Mouse (Mus musculus) adrenal gland, adult 2 months (tissue): ENCODE results near the gene Grem1. TPM values are rescaled to one million over a fixed set of nuclear protein-coding genes. Genes with fewer than 3 reads are reported as not detected.

Experiments used
- DNase-seq: peaks from one replicate; pipeline ENCODE4 v3.0.0; 2021
- long read RNA-seq: library from polyadenylated mRNA; stranded (forward); transcript quantifications from one replicate; pipeline ENCODE4 v2.0.0, GENCODE M21; 2021
- polyA plus RNA-seq: library from polyadenylated mRNA; depleted of rRNA; stranded (reverse); fragments of >200 nt; gene quantifications from 2 replicates; pipeline ENCODE4 v1.2.3, GENCODE M21; 2012; rRNA removed
- total RNA-seq, 2 experiments: library from RNA; stranded (reverse); gene quantifications; 2 replicates each; pipeline ENCODE4 v1.2.3; 2021

Grem1 gene
- total RNA-seq (under 1 TPM; 0.20 to 0.86 TPM), polyA plus RNA-seq (not detected in 2 replicates)
- long read RNA-seq = 0 reads

- no peak for DNase-seq
Observed at GRCm38 (mm10) chr2:113758311-113759161, at the start of gene Grem1. Grem1 (minus strand) TSS chr2:113758646.

- peak; percentile 74 for DNase-seq
Observed at GRCm38 (mm10) chr2:113807640-113808039, 49.2 kb upstream of the Grem1 start.

GRCm38 (mm10) chr2:113806851-113807577 lies 48.6 kb upstream of the Grem1 start:
- DNase-seq = peak; percentile 76

GRCm38 (mm10) chr2:113805765-113806164 lies 47.3 kb upstream of the Grem1 start:
- DNase-seq = no peak

- DNase-seq = no peak
Observed at GRCm38 (mm10) chr2:113803753-113804152, 45.3 kb upstream of the Grem1 start.

- no peak for DNase-seq
Observed at GRCm38 (mm10) chr2:113800846-113801245, 42.4 kb upstream of the Grem1 start.

- DNase-seq = no peak
Observed at GRCm38 (mm10) chr2:113798605-113799004, 40.2 kb upstream of the Grem1 start.

- no peak for DNase-seq
Observed at GRCm38 (mm10) chr2:113795186-113795585, 36.7 kb upstream of the Grem1 start.

- DNase-seq = no peak
Observed at GRCm38 (mm10) chr2:113793521-113793920, 35.1 kb upstream of the Grem1 start.

- DNase-seq = no peak
Observed at GRCm38 (mm10) chr2:113788821-113789387, 30.5 kb upstream of the Grem1 start.

GRCm38 (mm10) chr2:113787882-113788281 lies 29.4 kb upstream of the Grem1 start:
- no peak for DNase-seq

- no peak for DNase-seq
Observed at GRCm38 (mm10) chr2:113784851-113785250, 26.4 kb upstream of the Grem1 start.

GRCm38 (mm10) chr2:113781521-113781920 lies 23.1 kb upstream of the Grem1 start:
- DNase-seq = no peak

GRCm38 (mm10) chr2:113781107-113781506 lies 22.7 kb upstream of the Grem1 start:
- no peak for DNase-seq

GRCm38 (mm10) chr2:113779336-113779735 lies 20.9 kb upstream of the Grem1 start:
- DNase-seq = no peak

- DNase-seq = no peak
Observed at GRCm38 (mm10) chr2:113778036-113778435, 19.6 kb upstream of the Grem1 start.

GRCm38 (mm10) chr2:113776297-113776696 lies 17.9 kb upstream of the Grem1 start:
- DNase-seq = no peak

GRCm38 (mm10) chr2:113774150-113774805 lies 15.8 kb upstream of the Grem1 start:
- no peak for DNase-seq

- DNase-seq = no peak
Observed at GRCm38 (mm10) chr2:113768541-113769303, 10.3 kb upstream of the Grem1 start.

- no peak for DNase-seq
Observed at GRCm38 (mm10) chr2:113765885-113766284, 7.4 kb upstream of the Grem1 start.

GRCm38 (mm10) chr2:113764968-113765367 lies 6.5 kb upstream of the Grem1 start:
- DNase-seq = no peak
